Mouse (Mus musculus): Measurements from ENCODE around the gene Pdlim5. TPM values are rescaled to one million over a fixed set of nuclear protein-coding genes. Genes with fewer than 3 reads are reported as not detected.
A peak's percentile ranks its signal among the peaks of the same experiment; 100 is the strongest.

Gene Pdlim5
- polyA plus RNA-seq, 1 experiment from 2014 or later, result 32.5 TPM

GRCm38 (mm10) chr3:142228665-142229064 is 166.8 kb downstream of the Pdlim5 start:
- no peak for ATAC-seq (replicated peaks; ENCODE audit: low FRiP score, low read depth)

GRCm38 (mm10) chr3:142222471-142223103 is 172.9 kb downstream of the Pdlim5 start:
- Histone ChIP-seq H3K36me3 (ENCODE audit: insufficient read depth, low read length) (no peaks in the 10 kb centered on the region), H3K4me1 (replicated peaks; ENCODE audit: insufficient read depth, low read length) (no peaks in the 10 kb centered on the region), H3K4me3 (replicated peaks; ENCODE audit: low read depth, low read length) (no peak overlapping the region), H3K4me2 (ENCODE audit: low read length) (no peak overlapping the region), H3K27me3 (ENCODE audit: insufficient read depth, low read length) (no peaks in the 10 kb centered on the region), H3K27ac (no peak overlapping the region), H3K9me3 (replicated peaks; ENCODE audit: low read length) (no peaks in the 10 kb centered on the region), H3K9ac (ENCODE audit: low read depth, low read length) (no peak overlapping the region)
- no peak for TF ChIP-seq CTCF (IDR thresholded peaks at IDR 0.05; ENCODE audit: low read depth)
- DNase-seq (ENCODE audit: low spot score) (no peak), ATAC-seq (replicated peaks; ENCODE audit: low FRiP score, low read depth) (no peak)
- 88% methylated on average over 7 of the region's 7 CpGs for WGBS

More at GRCm38 (mm10) chr3:142228665-142229064, 166.8 kb downstream of the Pdlim5 start:
- Histone ChIP-seq H3K27ac (no peak overlapping the region), H3K4me2 (ENCODE audit: low read length) (no peak overlapping the region), H3K27me3 (ENCODE audit: insufficient read depth, low read length) (no peaks in the 10 kb centered on the region), H3K9me3 (replicated peaks; ENCODE audit: low read length) (no peaks in the 10 kb centered on the region), H3K36me3 (ENCODE audit: insufficient read depth, low read length) (no peaks in the 10 kb centered on the region), H3K4me1 (replicated peaks; ENCODE audit: insufficient read depth, low read length) (no peaks in the 10 kb centered on the region), H3K4me3 (replicated peaks; ENCODE audit: low read depth, low read length) (no peak overlapping the region), H3K9ac (ENCODE audit: low read depth, low read length) (no peak overlapping the region)
- TF ChIP-seq CTCF (IDR thresholded peaks at IDR 0.05; ENCODE audit: low read depth), result no peak
- 82% methylated on average over 7 of the region's 7 CpGs for WGBS
- no peak for DNase-seq (ENCODE audit: low spot score)

- no peaks in the 10 kb centered on the region for H3K27me3 ChIP-seq (ENCODE audit: insufficient read depth, low read length)
- 79% methylated on average over 9 of the region's 9 CpGs for WGBS
- no peak overlapping the region for H3K27ac ChIP-seq
- no peak overlapping the region for H3K4me3 ChIP-seq (replicated peaks; ENCODE audit: low read depth, low read length)
- H3K4me2 ChIP-seq (ENCODE audit: low read length), result no peak overlapping the region
- H3K9ac ChIP-seq (ENCODE audit: low read depth, low read length), result no peak overlapping the region
- DNase-seq (ENCODE audit: low spot score), result no peak
- TF ChIP-seq CTCF (IDR thresholded peaks at IDR 0.05; ENCODE audit: low read depth), result no peak
- no peak for ATAC-seq (replicated peaks; ENCODE audit: low FRiP score, low read depth)
- H3K36me3 ChIP-seq (ENCODE audit: insufficient read depth, low read length), result no peaks in the 10 kb centered on the region
- H3K4me1 ChIP-seq (replicated peaks; ENCODE audit: insufficient read depth, low read length), result no peaks in the 10 kb centered on the region
- H3K9me3 ChIP-seq (replicated peaks; ENCODE audit: low read length), result no peaks in the 10 kb centered on the region
Observed at GRCm38 (mm10) chr3:142219910-142220309, 175.6 kb downstream of the Pdlim5 start.

- Histone ChIP-seq H3K36me3 (ENCODE audit: insufficient read depth, low read length) (no peaks in the 10 kb centered on the region), H3K9ac (ENCODE audit: low read depth, low read length) (no peak overlapping the region), H3K27me3 (ENCODE audit: insufficient read depth, low read length) (no peaks in the 10 kb centered on the region), H3K4me3 (replicated peaks; ENCODE audit: low read depth, low read length) (no peak overlapping the region), H3K4me2 (ENCODE audit: low read length) (no peak overlapping the region), H3K4me1 (replicated peaks; ENCODE audit: insufficient read depth, low read length) (no peaks in the 10 kb centered on the region), H3K27ac (no peak overlapping the region), H3K9me3 (replicated peaks; ENCODE audit: low read length) (no peaks in the 10 kb centered on the region)
- DNase-seq (ENCODE audit: low spot score) (no peak), ATAC-seq (replicated peaks; ENCODE audit: low FRiP score, low read depth) (no peak)
- 53% methylated on average over 2 of the region's 2 CpGs for WGBS
- TF ChIP-seq CTCF (IDR thresholded peaks at IDR 0.05; ENCODE audit: low read depth), result no peak
Observed at GRCm38 (mm10) chr3:142212821-142213220, 182.7 kb downstream of the Pdlim5 start.

GRCm38 (mm10) chr3:142212186-142212585 is 183.3 kb downstream of the Pdlim5 start:
- no peak overlapping the region for H3K27ac ChIP-seq
- peak; percentile 75 for DNase-seq (ENCODE audit: low spot score)
- no peaks in the 10 kb centered on the region for H3K36me3 ChIP-seq (ENCODE audit: insufficient read depth, low read length)
- H3K27me3 ChIP-seq (ENCODE audit: insufficient read depth, low read length), result no peaks in the 10 kb centered on the region
- no peak overlapping the region for H3K9ac ChIP-seq (ENCODE audit: low read depth, low read length)
- H3K4me3 ChIP-seq (replicated peaks; ENCODE audit: low read depth, low read length), result no peak overlapping the region
- no peak overlapping the region for H3K4me2 ChIP-seq (ENCODE audit: low read length)
- ATAC-seq (replicated peaks; ENCODE audit: low FRiP score, low read depth), result no peak
- no peaks in the 10 kb centered on the region for H3K4me1 ChIP-seq (replicated peaks; ENCODE audit: insufficient read depth, low read length)
- H3K9me3 ChIP-seq (replicated peaks; ENCODE audit: low read length), result no peaks in the 10 kb centered on the region
- TF ChIP-seq CTCF (IDR thresholded peaks at IDR 0.05; ENCODE audit: low read depth), result no peak
- WGBS, result 45% methylated on average over 3 of the region's 3 CpGs

- no peak overlapping the region for H3K4me3 ChIP-seq (replicated peaks; ENCODE audit: low read depth, low read length)
- H3K27me3 ChIP-seq (ENCODE audit: insufficient read depth, low read length), result no peaks in the 10 kb centered on the region
- ATAC-seq (replicated peaks; ENCODE audit: low FRiP score, low read depth), result no peak
- TF ChIP-seq CTCF (IDR thresholded peaks at IDR 0.05; ENCODE audit: low read depth), result no peak
- 69% methylated on average over 6 of the region's 6 CpGs for WGBS
- H3K4me2 ChIP-seq (ENCODE audit: low read length), result no peak overlapping the region
- no peak overlapping the region for H3K27ac ChIP-seq
- no peaks in the 10 kb centered on the region for H3K4me1 ChIP-seq (replicated peaks; ENCODE audit: insufficient read depth, low read length)
- no peak for DNase-seq (ENCODE audit: low spot score)
- no peak overlapping the region for H3K9ac ChIP-seq (ENCODE audit: low read depth, low read length)
- no peaks in the 10 kb centered on the region for H3K36me3 ChIP-seq (ENCODE audit: insufficient read depth, low read length)
- no peaks in the 10 kb centered on the region for H3K9me3 ChIP-seq (replicated peaks; ENCODE audit: low read length)
Observed at GRCm38 (mm10) chr3:142209981-142210380, 185.5 kb downstream of the Pdlim5 start.

GRCm38 (mm10) chr3:142209057-142209456 is 186.4 kb downstream of the Pdlim5 start:
- WGBS, result 79% methylated on average over 11 of the region's 11 CpGs
- Histone ChIP-seq H3K4me1 (replicated peaks; ENCODE audit: insufficient read depth, low read length) (no peaks in the 10 kb centered on the region), H3K36me3 (ENCODE audit: insufficient read depth, low read length) (no peaks in the 10 kb centered on the region), H3K27me3 (ENCODE audit: insufficient read depth, low read length) (no peaks in the 10 kb centered on the region), H3K4me3 (replicated peaks; ENCODE audit: low read depth, low read length) (no peak overlapping the region), H3K9ac (ENCODE audit: low read depth, low read length) (no peak overlapping the region), H3K4me2 (ENCODE audit: low read length) (no peak overlapping the region), H3K9me3 (replicated peaks; ENCODE audit: low read length) (no peaks in the 10 kb centered on the region), H3K27ac (no peak overlapping the region)
- TF ChIP-seq CTCF (IDR thresholded peaks at IDR 0.05; ENCODE audit: low read depth), result no peak
- DNase-seq (ENCODE audit: low spot score) (no peak), ATAC-seq (replicated peaks; ENCODE audit: low FRiP score, low read depth) (no peak)
